Mouse (Mus musculus) right cerebral cortex, adult 2 months (tissue): Measurements from ENCODE around the gene Il1r1.

Source experiments
- DNase-seq, 2 experiments: peaks; one replicate each; pipeline ENCODE4 v3.0.0; 2021 to 2022; ENCODE audit warnings: low spot score in 2 of 2

The Il1r1 gene

DNA sequence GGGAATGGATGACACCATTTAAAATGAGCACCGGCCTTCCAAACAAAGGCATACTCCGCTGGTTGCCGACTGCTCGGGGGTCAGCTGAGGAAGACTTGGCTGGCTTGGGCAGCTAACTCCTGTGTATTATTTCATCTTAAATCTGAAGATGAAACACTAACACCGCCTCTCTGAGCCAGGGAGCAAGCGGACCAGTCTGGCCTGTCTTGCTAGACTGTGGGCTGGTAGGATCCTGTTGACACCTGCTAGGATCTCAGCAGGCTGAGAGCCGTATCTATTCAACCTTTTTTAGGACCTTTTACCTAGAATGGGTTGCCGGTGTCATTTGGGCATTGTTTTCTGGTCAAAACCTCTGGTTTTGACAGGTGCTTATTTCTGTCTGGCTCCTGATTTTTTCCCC, 92.8 kb downstream of the Il1r1 start:
- DNase-seq: no peak

DNA sequence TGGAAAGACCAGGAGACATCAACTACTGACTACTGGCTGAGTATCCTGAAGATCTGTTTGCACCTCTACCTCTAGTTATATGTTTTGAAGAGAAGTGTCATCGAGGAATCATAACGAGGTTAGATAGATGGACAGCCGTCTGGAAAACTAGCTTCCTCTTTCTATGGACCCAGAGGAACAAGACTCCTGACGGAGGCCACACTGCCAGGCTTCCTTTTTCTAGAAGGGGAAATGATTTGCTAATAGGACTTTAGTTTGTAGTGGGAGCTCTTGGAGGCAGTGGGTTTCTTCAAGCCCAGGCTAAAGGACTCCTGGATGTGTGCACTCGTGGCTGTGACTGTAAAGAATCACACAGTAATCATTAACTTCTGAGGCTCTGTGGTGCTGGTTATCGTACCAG, 96.9 kb downstream of the Il1r1 start:
- no peak for DNase-seq

DNA sequence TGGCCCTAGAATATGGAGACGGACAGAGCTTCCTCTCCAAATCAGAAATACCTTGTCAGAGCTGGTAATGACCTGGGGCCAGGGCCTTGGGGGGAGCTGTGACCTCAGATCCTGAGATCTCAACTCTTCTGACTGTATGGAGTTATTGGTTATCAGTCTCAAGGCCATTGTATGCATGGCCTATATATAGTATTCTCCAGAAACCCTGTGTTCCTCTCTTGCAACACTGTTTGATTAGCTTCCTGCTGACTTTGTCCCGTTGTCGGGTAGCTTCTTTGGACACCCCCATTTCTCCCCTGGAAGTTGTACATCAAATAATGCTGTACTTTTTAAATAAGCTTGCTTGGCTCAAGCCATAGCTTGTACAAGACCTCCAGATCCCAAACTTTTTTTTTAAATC, 97.7 kb downstream of the Il1r1 start:
- no peak for DNase-seq

GRCm38 (mm10) chr1:40324457-40324856, 99.6 kb downstream of the Il1r1 start, which contains the start of gene Il1rl2:
Il1rl2 (plus strand) TSS chr1:40324610.
- DNase-seq: peak in 1 of 2 experiments; percentile 22

GRCm38 (mm10) chr1:40324955-40325702, 100.2 kb downstream of the Il1r1 start:
- no peak for DNase-seq

DNA sequence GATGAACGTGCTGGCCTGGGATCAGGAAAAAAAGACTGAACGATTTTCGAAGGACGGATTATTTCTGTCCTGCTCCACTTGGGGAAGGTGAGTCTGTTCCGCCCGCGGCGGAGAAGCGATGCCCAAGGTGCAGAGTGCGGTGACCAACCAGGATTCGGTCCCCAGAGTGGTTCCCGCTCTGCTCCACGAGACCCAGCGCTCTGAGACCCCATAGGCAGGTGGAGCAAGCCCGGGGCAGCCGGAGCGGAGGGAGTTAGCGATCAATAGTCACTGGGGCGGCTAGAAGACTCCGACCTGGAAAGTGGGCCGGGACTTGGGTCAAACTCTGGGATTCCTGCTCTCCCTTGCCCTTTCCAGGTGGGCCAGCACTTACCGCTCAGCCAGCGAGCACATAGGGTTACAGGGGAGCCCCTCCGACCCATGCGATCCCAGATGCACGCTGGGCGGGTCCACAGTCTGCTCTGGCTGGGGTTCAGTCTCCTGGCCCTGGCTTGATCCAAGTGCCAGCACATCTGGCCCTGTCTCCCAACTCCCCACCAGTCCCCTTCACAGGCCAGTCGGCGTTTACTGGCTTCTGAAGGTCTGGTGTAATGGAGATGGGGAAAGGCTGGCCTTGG, 100.9 kb downstream of the Il1r1 start:
- no peak for DNase-seq

GRCm38 (mm10) chr1:40327604-40328003, 102.7 kb downstream of the Il1r1 start:
- no peak for DNase-seq

GRCm38 (mm10) chr1:40329526-40329925, 104.6 kb downstream of the Il1r1 start:
- no peak for DNase-seq

DNA sequence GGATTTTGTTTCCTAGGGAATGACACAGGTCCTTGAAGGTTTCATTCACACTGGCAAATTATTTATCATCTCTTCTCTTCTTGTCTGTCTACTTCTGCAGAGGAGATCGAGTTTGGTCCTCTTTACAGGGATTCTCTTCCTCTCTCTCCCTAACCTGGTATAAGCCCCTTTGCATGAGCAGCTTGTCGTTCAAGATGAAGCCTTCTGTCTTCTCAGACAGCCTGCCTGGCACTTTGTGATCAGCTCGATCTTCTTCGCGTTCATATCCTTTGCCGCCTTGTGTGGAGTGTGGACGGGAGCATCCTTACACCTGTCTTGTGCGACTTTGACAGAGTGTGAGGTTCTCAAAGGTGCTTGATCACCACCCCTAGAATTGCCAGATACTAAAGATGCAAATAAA, 105.3 kb downstream of the Il1r1 start:
- DNase-seq: no peak

DNA sequence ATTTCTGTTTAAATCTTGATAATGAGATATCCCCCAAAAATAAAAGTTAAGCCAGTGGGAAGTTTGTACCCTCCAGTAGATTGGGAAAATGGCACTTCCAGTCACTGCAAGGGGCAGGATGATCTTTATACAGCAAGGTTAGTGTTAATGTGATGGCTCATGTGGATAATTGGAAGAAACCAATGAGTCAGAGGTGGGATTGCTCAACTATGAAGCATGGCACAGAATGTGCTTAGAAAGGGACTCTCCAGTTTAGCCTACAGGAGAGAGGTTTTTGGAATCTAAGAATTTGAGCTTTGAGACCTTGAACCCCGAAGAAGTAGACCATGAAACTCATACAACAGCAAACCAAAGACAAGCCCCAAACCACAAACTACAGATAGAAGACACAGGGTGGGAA, 114.5 kb downstream of the Il1r1 start:
- no peak for DNase-seq

- no peak for DNase-seq
Measured at GRCm38 (mm10) chr1:40340102-40340501, 115.2 kb downstream of the Il1r1 start.

DNA sequence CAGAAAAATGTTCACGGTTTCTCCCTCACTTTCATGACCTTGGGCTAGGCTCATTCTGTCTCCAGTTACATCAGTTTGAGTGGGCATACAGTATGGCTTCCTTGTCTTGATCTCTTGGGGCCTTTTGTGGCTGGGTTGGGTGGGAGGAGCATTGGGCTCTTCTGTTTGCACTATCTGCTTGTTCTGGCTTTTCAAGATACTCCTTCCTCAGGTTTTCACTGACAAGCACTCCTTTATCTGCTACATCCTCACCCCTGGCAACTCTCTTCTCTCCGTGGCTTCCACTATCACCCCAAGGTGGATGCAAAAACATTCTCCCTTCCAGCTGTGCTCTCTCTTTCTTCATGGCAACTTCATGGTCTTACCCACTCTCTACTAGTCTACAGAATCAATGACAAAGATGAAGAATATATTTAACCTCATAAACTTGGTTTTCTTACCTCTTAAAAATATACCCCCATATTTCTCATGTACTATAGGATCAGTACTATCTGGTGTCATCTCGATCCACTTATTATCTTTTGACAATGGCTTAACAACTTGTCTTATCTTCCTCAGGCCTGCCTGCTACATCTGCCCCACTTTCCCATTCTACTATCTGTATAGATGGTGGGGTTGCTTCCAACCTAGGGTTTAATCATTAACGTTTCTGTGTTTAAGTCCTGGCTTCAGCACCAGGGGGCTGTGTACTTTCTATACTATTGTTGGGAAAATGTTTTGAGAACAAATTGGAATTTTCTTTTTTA, 127.5 kb downstream of the Il1r1 start:
- no peak for DNase-seq

DNA sequence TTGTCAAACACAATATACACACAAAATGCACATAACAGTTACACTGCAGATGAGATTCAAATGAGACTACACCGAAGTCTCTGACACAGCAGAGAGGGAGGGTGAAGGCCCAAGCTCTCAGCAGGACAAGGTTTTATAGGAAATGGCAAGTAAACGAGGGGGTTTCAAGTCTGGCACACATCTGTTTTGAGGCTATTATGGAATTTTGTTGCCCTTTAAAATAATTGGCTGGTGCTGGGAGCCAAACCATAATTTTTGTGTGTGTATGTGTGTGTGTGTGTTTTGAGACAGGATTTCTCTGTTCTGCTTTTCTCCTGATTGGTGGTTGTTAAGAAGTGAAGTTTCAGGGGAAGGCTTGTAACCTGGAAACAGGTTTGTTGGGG, 128.0 kb downstream of the Il1r1 start:
- no peak for DNase-seq

DNA sequence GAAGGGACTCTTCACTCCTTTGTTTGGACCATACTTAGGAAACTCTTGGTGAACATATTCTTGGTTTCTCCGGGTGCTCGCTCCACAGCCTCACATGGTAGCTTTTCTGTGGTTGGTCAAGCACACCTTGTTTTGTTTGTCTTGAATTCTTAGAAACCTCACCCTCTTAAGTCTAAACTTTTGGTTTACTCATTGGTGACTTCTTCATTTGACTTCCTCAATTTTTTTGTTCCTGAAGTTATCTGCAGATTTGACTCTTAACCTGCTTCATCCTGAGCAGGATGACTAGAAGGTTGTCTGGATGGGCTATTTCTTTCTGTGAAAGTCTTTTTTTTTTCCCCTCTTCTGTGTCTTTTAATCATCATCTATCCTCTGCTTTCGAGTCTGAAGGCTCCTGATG, 129.8 kb downstream of the Il1r1 start:
- no peak for DNase-seq

DNA sequence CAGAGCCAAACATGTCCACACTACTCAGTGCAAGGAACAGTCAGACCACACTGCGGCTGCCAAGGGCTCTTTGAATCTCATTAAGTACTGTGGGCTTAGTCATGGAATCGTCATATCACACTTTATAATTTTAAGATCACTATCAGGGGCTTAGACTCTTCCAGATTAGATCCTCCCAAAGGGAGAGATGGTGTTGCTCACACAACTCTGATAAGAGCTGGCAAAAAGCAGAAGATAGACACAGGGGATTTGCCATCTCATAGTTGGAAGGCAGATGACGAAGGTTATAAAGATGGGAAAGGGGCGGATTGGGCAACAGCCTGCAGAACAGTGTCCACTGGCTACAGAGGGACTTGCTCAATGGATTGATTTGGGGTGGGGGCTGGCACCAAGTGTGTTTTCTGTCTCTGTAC, 130.6 kb downstream of the Il1r1 start:
- DNase-seq: no peak

- DNase-seq: no peak
Measured at GRCm38 (mm10) chr1:40355904-40356521, 131.1 kb downstream of the Il1r1 start.

DNA sequence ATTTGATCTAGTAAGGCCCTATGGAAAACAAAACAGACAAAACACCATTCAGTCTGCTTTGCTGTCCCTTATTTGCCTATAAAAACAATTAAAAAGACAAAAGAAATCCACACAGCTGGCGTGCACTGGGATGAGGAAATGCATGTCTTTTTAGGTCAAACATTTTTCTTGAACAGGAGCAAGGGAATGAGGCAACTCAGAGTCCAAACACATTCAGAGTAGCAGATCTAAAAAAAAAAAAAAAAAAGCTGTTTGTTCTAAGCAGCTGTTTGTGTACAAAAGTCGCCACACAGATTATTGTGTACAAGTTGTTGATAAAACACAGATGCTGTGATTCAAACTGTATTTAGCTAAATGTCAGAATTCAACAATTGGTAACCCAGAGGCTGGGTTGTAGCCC, 133.0 kb downstream of the Il1r1 start:
- DNase-seq: no peak

- no peak for DNase-seq
Measured at GRCm38 (mm10) chr1:40358351-40358750, 133.5 kb downstream of the Il1r1 start.

DNA sequence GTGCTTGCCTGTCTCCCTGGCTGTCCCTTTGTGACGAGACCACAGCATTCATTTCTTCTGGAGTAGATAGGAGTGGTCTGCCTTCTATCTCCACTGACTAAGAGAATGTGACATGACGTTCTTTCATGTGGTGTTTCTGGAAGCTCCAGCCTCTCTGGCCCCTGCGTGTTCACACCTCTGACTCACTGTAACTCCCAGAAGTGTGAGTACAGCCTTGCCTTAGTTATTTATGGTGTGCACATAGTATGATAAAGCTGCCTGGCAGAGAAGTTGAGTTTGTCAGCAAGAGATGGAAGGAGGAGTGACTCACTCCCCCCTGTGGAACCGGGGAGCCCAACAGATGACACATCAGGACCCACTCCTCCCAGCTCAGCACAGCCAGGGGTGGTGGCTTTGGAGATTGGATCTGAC, 133.9 kb downstream of the Il1r1 start:
- peak; percentile 59 to 62 for DNase-seq

- DNase-seq: no peak
Measured at GRCm38 (mm10) chr1:40359731-40360130, 134.9 kb downstream of the Il1r1 start.

GRCm38 (mm10) chr1:40360969-40361368, 136.1 kb downstream of the Il1r1 start:
- no peak for DNase-seq

- DNase-seq: no peak
Measured at GRCm38 (mm10) chr1:40361596-40361995, 136.7 kb downstream of the Il1r1 start.
